Mouse (Mus musculus): ENCODE data around the gene Dpy19l3. TPM values are rescaled to one million over a fixed set of nuclear protein-coding genes. Genes with fewer than 3 reads are reported as not detected.

Dpy19l3 gene
- polyA plus RNA-seq, 1 experiment from 2014 or later, result 0.42 TPM

DNA sequence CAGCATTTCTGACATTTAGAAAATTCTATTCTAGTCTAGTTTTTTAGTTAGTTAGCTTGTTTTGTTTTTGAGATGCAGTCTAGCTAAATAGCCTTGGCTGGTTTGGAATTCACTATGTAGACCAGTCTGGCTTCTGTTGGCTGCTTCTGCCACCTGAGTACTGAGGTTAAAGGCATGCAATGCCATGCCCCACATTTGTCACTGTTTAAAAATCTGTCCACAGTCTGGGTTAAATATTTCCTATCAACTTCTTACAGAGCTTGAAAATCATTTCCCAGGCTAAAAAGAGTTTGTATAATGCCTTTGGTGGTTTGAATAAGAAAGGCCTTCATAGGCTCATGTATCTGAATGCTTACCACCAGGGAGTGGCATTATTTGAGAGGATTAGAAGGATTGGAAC lies 15.4 kb downstream of the Dpy19l3 start:
- Histone ChIP-seq H3K27ac (no peak overlapping the region), H3K79me2 (ENCODE audit: inconsistent target) (no peaks in the 10 kb centered on the region), H3K36me3 (ENCODE audit: inconsistent target) (no peaks in the 10 kb centered on the region), H3K4me3 (ENCODE audit: inconsistent target) (no peak overlapping the region)

DNA sequence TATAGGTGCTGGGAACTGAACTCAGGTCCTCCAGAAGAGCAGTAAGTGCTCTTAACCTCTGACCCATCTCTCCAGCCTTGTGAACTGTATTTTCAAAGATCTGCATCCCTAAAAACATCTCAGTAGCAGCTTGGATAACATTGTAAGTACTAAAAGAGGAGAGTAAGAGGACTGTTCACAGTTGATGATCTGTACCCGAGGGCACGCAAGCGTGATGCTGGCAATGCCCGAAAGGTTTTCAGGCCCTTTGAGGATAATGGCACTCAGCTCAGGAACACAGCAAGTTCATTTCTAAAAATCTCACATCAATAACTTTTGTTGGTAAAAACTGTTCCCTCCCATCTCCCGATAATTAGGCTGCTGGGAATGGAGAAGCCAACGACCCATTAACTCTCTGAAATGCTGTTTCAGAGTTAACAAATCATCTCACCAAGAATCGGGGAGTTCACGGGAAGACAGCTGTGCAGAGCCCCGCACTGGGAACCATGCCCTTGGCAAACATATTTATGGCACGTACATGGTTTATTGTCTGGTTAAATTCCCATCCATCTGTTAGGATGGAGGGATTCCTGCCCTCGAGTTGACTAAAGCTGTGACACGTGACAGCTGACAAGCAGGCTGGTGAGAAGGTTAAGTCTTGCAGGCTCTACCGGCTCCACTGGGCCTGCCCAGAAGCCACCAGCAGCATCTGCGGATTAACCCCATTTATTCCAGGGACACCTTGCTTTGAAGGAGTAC lies 20.8 kb downstream of the Dpy19l3 start:
- 87% methylated on average over 13 of the region's 14 CpGs for WGBS (ENCODE audit: missing documents)
- no peak overlapping the region for H3K4me3 ChIP-seq (ENCODE audit: inconsistent target)
- no peak overlapping the region for H3K27ac ChIP-seq
- no peaks in the 10 kb centered on the region for H3K36me3 ChIP-seq (ENCODE audit: inconsistent target)
- H3K79me2 ChIP-seq (ENCODE audit: inconsistent target), result no peaks in the 10 kb centered on the region

DNA sequence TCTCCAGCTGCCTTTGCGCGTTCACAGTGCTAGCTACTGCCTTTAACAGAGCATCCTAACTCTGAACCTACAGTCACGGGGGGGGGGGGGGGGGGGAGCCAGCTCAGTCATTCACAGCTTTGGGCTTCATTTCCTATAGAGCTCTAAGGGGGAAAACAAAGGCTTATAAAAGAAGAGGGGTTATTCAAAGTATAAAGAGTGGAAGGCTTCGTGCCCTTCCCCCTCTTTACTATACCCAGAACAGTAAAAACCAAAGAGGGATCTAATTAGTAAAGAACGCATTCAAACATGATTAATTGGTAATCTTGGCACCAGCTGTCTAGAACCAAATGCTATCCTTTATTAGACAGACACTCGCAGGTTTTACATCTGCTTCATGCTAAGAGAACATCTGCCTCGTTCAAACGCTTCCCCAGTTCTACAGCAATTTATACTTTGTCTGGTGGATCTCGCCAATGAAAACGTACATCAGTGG lies 21.6 kb downstream of the Dpy19l3 start:
- WGBS (ENCODE audit: missing documents), result 94% methylated on average over 10 of the region's 10 CpGs
- no peaks in the 10 kb centered on the region for H3K79me2 ChIP-seq (ENCODE audit: inconsistent target)
- no peak overlapping the region for H3K27ac ChIP-seq
- H3K4me3 ChIP-seq (ENCODE audit: inconsistent target), result no peak overlapping the region
- no peaks in the 10 kb centered on the region for H3K36me3 ChIP-seq (ENCODE audit: inconsistent target)

DNA sequence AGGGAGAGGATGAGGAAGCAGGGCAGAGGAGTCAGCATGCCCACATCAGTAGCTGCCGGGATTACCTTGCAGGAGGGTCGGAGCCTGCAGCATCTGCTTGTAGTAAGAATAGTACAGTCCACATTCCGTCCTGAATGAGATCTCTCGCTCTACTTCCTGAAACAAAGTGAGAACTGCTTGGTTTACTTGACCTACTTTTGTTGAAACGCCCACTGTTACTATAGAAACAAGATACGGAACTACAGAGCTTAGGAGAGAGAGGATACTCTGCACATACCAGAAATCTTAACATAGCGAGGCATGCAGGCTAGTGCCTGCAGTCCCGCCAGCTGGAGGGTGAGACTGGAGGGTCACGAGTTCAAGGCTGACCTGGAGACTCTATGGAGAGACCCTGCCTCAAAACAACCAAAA lies 24.6 kb downstream of the Dpy19l3 start:
- WGBS (ENCODE audit: missing documents), result 51% methylated on average over 9 of the region's 9 CpGs
- no peaks in the 10 kb centered on the region for H3K79me2 ChIP-seq (ENCODE audit: inconsistent target)
- H3K36me3 ChIP-seq (ENCODE audit: inconsistent target), result no peaks in the 10 kb centered on the region
- H3K4me3 ChIP-seq (ENCODE audit: inconsistent target), result no peak overlapping the region
- H3K27ac ChIP-seq, result no peak overlapping the region

DNA sequence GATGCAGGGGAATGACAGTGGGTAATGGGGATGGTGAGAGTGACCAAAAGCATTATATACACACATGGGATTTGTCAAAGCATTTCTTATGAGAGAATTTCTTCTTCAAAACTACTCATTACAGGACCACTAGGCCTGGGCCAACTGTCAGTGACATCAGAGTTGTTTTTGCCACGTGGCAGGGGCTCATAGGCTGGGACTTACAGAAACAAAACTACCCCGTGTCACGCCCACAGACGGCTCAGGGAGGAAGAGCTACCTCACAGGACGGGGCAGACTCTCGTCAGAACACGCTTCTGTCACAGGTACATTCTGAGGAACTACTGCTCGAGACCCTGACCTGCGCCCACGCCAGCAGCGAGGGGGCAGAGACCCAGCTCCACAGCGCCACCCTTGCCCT lies 25.9 kb downstream of the Dpy19l3 start:
- Histone ChIP-seq H3K27ac (no peak overlapping the region), H3K4me3 (ENCODE audit: inconsistent target) (no peak overlapping the region), H3K79me2 (ENCODE audit: inconsistent target) (no peaks in the 10 kb centered on the region), H3K36me3 (ENCODE audit: inconsistent target) (no peaks in the 10 kb centered on the region)
- WGBS (ENCODE audit: missing documents), result 97% methylated on average over 12 of the region's 12 CpGs

DNA sequence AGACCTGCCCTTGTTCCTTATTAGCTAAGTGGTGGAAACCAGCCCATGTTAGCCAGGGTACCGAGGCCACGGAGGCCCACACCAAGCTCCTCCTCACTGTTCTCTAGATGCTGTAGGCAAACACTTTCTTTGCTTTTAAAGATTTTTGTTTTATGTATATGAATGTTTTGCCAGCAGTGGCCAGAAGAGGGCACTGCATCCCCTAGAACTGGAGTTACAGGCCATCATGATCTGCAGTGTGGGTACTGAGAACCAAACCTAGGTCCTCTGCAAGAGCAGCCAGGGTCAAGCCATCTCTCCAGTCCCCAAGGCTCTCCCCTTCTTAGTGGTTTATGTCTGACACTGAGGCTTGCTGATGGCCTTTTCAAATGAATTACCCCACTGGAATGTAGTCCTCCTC lies 31.2 kb downstream of the Dpy19l3 start:
- no peaks in the 10 kb centered on the region for H3K79me2 ChIP-seq (ENCODE audit: inconsistent target)
- WGBS (ENCODE audit: missing documents), result 100% methylated on average over 1 of the region's 2 CpGs
- no peak overlapping the region for H3K27ac ChIP-seq
- no peak overlapping the region for H3K4me3 ChIP-seq (ENCODE audit: inconsistent target)
- H3K36me3 ChIP-seq (ENCODE audit: inconsistent target), result no peaks in the 10 kb centered on the region

DNA sequence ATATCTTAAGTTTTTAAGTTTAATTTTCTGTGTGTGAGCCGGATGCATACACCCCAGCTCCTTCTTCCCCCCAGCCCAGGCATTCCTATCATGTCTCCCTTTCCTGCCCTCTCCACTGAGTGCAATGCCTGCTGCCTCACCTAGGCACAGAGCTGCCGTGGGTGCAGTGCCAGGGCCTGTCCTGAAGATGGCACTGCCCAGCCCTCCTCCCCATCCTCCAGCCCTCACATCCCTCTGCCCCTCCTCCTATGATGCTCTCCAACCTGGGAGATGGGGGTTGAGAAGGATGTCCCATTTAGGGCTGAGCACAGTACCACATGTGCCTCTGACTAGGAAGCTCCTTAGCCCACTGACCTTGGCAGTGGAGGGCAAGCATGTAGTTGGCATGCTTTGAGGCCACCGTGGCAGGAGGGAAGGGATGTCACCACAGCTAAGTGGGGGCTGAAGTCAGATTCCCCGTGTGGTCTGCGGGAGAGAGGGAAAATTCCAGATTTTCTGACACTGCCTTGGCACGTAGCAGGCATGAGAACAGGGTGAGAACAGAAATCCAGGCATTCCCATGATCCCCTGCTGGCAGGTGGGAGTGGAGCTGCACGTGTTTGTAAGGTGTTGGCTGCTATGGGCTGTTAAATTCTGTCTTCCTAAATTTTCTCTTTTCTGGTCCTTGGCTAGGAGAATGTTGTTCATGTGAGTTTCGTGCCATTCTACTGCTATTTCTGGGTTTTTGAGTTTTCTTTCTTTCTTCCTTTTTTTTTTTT lies 35.7 kb downstream of the Dpy19l3 start:
- Histone ChIP-seq H3K27ac (no peak overlapping the region), H3K36me3 (ENCODE audit: inconsistent target) (no peaks in the 10 kb centered on the region), H3K79me2 (ENCODE audit: inconsistent target) (no peaks in the 10 kb centered on the region), H3K4me3 (ENCODE audit: inconsistent target) (no peak overlapping the region)
- 96% methylated on average over 8 of the region's 8 CpGs for WGBS (ENCODE audit: missing documents)

DNA sequence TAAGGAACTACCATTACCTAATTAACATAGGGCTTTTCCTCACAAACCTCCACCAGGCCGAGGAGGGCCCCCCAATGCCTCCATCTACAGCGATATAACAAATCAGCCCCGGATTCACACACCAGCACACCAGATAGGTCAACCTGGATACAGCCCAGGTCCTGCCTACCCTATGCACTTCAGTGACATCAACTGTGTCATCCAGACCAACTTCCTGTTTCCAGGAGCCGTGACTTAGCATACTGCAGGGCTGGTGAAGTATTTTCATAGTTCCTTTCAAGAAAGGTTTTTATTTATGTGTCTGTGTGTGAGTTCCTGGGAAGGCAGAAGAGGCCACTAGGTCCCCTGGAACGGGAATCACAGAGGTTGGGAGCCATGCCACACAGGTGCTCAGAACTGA lies 43.9 kb downstream of the Dpy19l3 start:
- Histone ChIP-seq H3K36me3 (ENCODE audit: inconsistent target) (no peaks in the 10 kb centered on the region), H3K79me2 (ENCODE audit: inconsistent target) (no peaks in the 10 kb centered on the region), H3K4me3 (ENCODE audit: inconsistent target) (no peak overlapping the region), H3K27ac (no peak overlapping the region)
- 47% methylated on average over 5 of the region's 5 CpGs for WGBS (ENCODE audit: missing documents)

DNA sequence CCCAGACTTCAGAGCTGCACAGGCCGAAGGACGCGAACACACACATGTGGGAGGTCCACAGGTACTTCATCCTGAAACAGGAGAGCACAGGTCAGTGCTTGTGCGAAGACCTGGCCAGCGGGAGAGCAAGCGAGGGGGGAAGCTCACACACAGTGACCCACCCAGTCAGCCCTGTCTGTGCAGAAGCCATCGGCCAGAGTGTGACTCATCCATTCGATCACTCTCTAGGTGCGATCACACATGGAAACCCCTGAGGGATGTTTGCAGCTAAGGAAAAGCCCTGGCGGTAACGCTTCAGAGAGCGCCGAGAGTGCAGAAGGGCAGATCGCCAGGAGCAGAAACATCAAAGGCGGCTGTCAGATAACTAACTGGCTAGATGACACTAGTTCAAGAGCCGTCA lies 46.2 kb downstream of the Dpy19l3 start:
- 95% methylated on average over 16 of the region's 16 CpGs for WGBS (ENCODE audit: missing documents)
- no peak overlapping the region for H3K27ac ChIP-seq
- H3K4me3 ChIP-seq (ENCODE audit: inconsistent target), result no peak overlapping the region
- H3K36me3 ChIP-seq (ENCODE audit: inconsistent target), result no peaks in the 10 kb centered on the region
- H3K79me2 ChIP-seq (ENCODE audit: inconsistent target), result no peaks in the 10 kb centered on the region

DNA sequence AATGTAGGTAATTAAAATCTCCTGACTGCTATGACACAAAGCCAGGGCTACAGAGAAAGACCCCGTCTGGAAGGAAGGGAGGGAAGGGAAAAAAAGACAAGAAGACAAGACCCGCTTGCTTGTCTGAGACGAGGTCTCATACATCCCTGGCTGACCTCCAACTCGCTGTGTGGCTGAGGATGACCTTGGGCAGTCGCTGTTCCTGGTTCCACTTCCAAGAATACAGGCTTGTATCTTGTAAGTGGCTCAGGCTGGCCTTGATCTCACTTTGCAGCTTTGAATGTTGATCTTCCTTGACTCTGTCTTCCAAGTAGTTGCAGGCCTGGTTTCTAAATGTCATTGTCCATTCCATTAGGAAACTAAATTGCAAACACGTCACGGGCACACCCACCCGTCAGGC lies 55.2 kb downstream of the Dpy19l3 start:
- Histone ChIP-seq H3K4me3 (ENCODE audit: inconsistent target) (no peak overlapping the region), H3K79me2 (ENCODE audit: inconsistent target) (no peaks in the 10 kb centered on the region), H3K36me3 (ENCODE audit: inconsistent target) (no peaks in the 10 kb centered on the region), H3K27ac (no peak overlapping the region)
- WGBS (ENCODE audit: missing documents), result 85% methylated on average over 8 of the region's 8 CpGs

DNA sequence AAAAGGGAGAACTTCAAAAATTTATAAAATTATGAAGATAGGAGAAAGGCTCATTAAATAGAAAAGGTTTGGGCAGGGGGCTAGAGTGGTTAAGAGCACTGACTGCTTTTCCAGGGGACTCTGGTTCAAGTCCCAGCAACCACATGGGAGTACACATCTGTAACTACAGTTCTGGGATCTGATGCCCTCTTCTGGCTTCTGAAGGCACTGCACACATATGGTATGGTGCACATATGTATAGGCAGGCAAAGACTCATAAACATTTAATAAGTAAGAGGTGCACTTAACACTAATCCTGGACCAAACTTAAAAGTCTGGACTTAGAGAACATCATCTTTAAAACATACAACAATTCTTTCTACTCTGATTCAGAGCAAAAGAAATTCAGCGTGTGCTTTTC lies 56.2 kb downstream of the Dpy19l3 start:
- H3K27ac ChIP-seq, result no peak overlapping the region
- H3K36me3 ChIP-seq (ENCODE audit: inconsistent target), result no peaks in the 10 kb centered on the region
- 100% methylated on average over 1 of the region's 1 CpGs for WGBS (ENCODE audit: missing documents)
- H3K79me2 ChIP-seq (ENCODE audit: inconsistent target), result no peaks in the 10 kb centered on the region
- H3K4me3 ChIP-seq (ENCODE audit: inconsistent target), result no peak overlapping the region

DNA sequence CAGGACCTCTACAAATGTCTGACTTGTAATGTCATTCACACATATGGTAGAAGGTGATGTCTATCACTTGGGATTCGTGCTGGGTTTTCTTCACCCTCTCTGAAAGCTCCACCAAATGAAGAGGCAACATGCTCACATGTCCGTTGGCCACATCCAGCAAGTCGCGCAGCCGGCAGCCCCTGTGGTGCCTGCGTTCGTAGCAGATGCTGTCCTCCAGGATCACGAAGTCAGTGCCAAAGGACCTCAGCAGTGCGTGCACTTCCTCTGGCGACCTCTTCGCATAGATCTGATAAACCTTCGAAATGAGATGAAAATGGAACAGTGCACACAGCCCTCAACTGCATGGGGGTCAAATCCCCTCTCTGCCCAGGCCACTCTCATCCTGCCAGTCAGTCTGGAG lies 61.6 kb downstream of the Dpy19l3 start:
- WGBS (ENCODE audit: missing documents), result 91% methylated on average over 12 of the region's 12 CpGs
- H3K36me3 ChIP-seq (ENCODE audit: inconsistent target), result no peaks in the 10 kb centered on the region
- no peak overlapping the region for H3K4me3 ChIP-seq (ENCODE audit: inconsistent target)
- no peaks in the 10 kb centered on the region for H3K79me2 ChIP-seq (ENCODE audit: inconsistent target)
- no peak overlapping the region for H3K27ac ChIP-seq

DNA sequence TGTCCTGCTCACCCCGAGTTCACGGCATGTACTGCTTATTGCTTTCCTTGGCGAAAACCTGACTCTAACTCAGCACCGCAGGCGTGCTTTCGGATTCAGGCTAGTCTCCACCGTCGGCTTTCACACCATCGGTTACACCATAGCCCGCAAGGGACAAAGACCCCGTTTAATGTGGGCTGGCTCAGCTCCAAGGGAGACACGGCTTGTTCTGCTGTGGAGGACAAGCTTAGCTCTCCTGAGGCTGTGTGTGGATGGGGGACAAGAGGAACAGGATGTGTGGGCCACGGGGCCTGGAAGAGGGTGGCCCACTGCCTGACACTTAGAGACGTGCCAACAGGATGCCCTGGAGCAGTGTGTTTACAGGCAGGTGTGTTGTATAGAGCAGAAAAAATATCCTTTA lies 62.1 kb downstream of the Dpy19l3 start:
- H3K36me3 ChIP-seq (ENCODE audit: inconsistent target), result no peaks in the 10 kb centered on the region

DNA sequence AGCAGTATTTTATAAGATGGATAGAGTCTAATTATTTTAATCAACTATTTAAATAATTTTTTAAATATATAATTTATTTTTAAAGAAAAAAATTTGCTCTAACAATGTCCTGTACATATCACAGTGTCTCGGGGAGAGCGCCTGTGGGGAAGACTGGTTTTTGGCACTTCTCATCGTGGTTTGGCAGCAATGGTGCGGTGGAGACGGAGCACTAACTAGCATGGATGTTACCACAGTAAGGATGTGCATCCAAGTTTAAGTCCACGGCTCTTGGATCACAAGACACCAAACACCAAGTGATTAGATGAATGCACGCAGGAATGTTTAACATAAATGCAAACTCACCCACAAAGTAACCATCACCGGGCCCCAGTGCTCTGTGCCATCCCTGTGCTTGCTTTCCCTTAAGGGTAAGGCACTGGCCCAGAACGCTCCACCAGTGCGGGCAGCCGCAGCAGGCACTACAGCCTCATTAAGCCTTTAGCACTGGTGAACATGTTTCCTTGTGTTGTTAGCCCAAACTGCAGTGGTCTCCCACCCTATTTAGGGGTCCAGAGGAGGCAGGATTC lies 65.4 kb downstream of the Dpy19l3 start:
- Histone ChIP-seq H3K36me3 (ENCODE audit: inconsistent target) (no peaks in the 10 kb centered on the region), H3K4me3 (ENCODE audit: inconsistent target) (no peak overlapping the region), H3K27ac (no peak overlapping the region), H3K79me2 (ENCODE audit: inconsistent target) (no peaks in the 10 kb centered on the region)
- 91% methylated on average over 11 of the region's 11 CpGs for WGBS (ENCODE audit: missing documents)

More for the DNA sequence above, 62.1 kb downstream of the Dpy19l3 start:
- Histone ChIP-seq H3K79me2 (ENCODE audit: inconsistent target) (no peaks in the 10 kb centered on the region), H3K27ac (no peak overlapping the region), H3K4me3 (ENCODE audit: inconsistent target) (no peak overlapping the region)
- WGBS (ENCODE audit: missing documents), result 82% methylated on average over 14 of the region's 14 CpGs

DNA sequence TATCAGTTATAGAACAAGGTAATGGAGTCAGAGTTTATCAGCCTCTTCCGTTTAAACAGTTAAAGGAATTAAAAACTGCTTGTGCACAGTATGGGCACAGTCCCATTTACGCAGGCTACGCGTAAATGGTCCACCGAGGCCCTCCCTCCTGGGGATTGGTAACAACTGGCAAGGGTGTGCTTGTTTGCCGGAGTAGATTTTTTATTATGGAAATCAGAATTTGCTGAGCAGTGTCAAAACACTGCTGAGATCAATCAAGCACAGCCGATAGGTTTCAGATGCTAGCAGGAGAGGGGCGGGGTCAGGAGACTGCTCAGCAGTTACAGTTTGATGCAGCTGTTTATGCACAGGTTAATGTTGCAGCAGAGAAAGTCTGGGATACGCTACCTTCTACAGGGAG lies 66.0 kb downstream of the Dpy19l3 start:
- H3K79me2 ChIP-seq (ENCODE audit: inconsistent target), result no peaks in the 10 kb centered on the region
- no peaks in the 10 kb centered on the region for H3K36me3 ChIP-seq (ENCODE audit: inconsistent target)
- no peak overlapping the region for H3K27ac ChIP-seq
- WGBS (ENCODE audit: missing documents), result 96% methylated on average over 9 of the region's 9 CpGs
- H3K4me3 ChIP-seq (ENCODE audit: inconsistent target), result no peak overlapping the region

All from macrophage (primary cell).